Mouse (Mus musculus): ENCODE results near the gene Rspry1. TPM values are rescaled to one million over a fixed set of nuclear protein-coding genes. Genes with fewer than 3 reads are reported as not detected.

Rspry1 gene
- polyA plus RNA-seq (2017; shearing (Covaris generic)), result 75.5 TPM

DNA sequence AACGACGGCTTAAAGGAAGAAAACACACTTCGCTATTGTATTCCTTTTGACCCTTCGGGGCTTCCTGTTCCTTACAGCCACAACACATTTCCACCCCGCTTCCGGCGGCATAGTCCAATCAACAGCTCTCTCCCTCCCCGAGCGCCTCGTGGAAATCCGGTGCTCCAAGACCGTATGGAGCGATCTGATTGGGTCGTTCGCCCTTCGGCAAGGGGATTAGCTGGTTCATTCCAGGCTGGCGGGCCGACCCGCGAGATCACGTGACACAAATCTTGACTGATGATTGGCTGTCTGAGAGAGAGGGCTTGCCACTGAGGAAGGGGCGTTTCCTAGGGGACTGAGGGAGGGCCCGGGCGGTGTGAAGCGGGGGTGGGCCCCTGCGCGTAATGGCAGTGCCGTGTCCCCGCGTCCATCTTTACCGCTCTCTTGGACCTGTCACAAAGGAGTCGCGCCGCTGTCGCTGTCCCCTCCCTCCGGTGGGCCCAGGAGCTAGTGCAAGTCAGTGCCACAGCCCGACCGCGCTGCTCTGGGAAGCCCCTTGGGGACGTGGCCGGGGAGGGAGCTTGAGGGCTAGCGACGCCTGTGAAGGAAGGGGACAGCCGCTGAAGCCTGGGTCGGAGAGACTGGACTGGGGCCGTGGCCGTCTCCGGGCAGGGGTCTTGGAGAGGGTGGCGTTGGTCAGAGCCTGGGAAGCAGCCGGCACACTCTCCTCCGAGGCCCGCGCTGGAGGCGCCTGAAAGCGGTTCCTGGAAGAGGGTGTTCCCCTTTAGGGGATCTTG is at the start of gene Rspry1, which contains the start of gene Fam192a:
Gene Rspry1 (plus strand): TSS at position 331 of the 779 bp plus-strand sequence.
Gene Fam192a (minus strand): TSS at position 391 of the 779 bp plus-strand sequence.

GRCm38 (mm10) chr8:94666456-94667308 is 64.9 kb downstream of the Rspry1 start, which contains the start of gene Arl2bp:
Gene Arl2bp (plus strand): TSS chr8:94666600.

DNA sequence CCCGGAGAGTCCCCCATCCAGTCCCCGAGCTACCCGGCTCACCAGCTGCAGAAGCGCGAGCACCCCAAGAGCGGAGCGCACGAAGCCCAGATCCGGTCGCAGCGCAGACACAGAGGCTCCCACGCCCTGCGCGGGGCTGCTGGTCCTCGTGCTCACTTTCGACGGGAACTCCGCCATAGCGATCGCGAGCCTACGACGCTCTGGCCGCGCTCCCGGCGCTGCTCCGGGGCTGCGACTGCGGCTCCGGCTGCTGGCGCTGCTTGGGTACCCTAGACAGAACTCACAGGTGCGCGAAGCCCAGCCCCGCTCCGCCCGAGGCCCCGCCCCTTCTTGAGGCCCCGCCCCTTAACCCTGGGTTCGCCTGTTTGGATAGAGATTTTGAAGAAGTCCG is 94.3 kb downstream of the Rspry1 start, which contains the start of gene Pllp:
Gene Pllp (minus strand): TSS at position 285 of the 391 bp plus-strand sequence.

Other genes starting within 250 kb of the Rspry1 start
- 147 TPM for gene Herpud1, start 215.5 kb upstream of the Rspry1 start, polyA plus RNA-seq (2017; shearing (Covaris generic))
- gene Nlrc5, start 167.6 kb upstream of the Rspry1 start, polyA plus RNA-seq (2017; shearing (Covaris generic)), result 335 TPM
- gene Cpne2, start 68.9 kb upstream of the Rspry1 start, polyA plus RNA-seq (2017; shearing (Covaris generic)), result 0.43 TPM
- 95.3 TPM for gene Fam192a, start 60 bp downstream of the Rspry1 start, polyA plus RNA-seq (2017; shearing (Covaris generic))
- 29.8 TPM for gene Arl2bp, start 64.7 kb downstream of the Rspry1 start, polyA plus RNA-seq (2017; shearing (Covaris generic))
- gene Pllp, start 94.3 kb downstream of the Rspry1 start, polyA plus RNA-seq (2017; shearing (Covaris generic)), result not detected
- 0.26 TPM for gene Ccl22, start 143.7 kb downstream of the Rspry1 start, polyA plus RNA-seq (2017; shearing (Covaris generic))
- not detected for gene Cx3cl1, start 170.1 kb downstream of the Rspry1 start, polyA plus RNA-seq (2017; shearing (Covaris generic))
- not detected for gene Ccl17, start 208.5 kb downstream of the Rspry1 start, polyA plus RNA-seq (2017; shearing (Covaris generic))
- 70.9 TPM for gene Coq9, start 236.4 kb downstream of the Rspry1 start, polyA plus RNA-seq (2017; shearing (Covaris generic))
- gene Ciapin1, start 236.4 kb downstream of the Rspry1 start, polyA plus RNA-seq (2017; shearing (Covaris generic)), result 88.6 TPM

Measured in activated CD4-positive, CD25-positive, alpha-beta regulatory T cell, adult 9 weeks (primary cell).